Mouse (Mus musculus) heart, embryonic 14.5 days (tissue): ENCODE data around the gene Trappc1. TPM values are rescaled to one million over a fixed set of nuclear protein-coding genes. Genes with fewer than 3 reads are reported as not detected.

ENCODE experiments used
- ATAC-seq: fragments of 200-750 bp; cut with Nextera tagmentation; 2 replicates; pipeline ENCODE4 v1.8.0; 2017; ENCODE audit warnings: low read depth, moderate TSS enrichment; ENCODE audit not compliant: insufficient number of reproducible peaks, insufficient read depth, low FRiP score
- H3K27ac ChIP-seq, 2 experiments: fragments of 200-500 bp in 1 of 2; fragments of 300-500 bp in 1 of 2; sonication (generic) in 1 of 2; replicated peaks in 1 of 2; 2 replicates each; pipeline ENCODE4 v1.5.1; 2012 to 2014; ENCODE audit warnings: low read depth in 2 of 2, low read length in 2 of 2, control low read depth in 1 of 2, mild to moderate bottlenecking in 1 of 2, mixed read lengths in 1 of 2; ENCODE audit not compliant: control insufficient read depth in 1 of 2, insufficient read depth in 1 of 2
- H3K27me3 ChIP-seq: fragments of 300-500 bp; sonication (generic); 2 replicates; pipeline ENCODE4 v1.6.1; 2014; ENCODE audit warnings: mild to moderate bottlenecking, low read length, control low read depth; ENCODE audit not compliant: control insufficient read depth, insufficient read depth
- H3K36me3 ChIP-seq: fragments of 300-500 bp; sonication (generic); 2 replicates; pipeline ENCODE4 v1.6.1; 2014; ENCODE audit warnings: mild to moderate bottlenecking, control low read depth, low read length, mixed read lengths; ENCODE audit not compliant: control insufficient read depth, insufficient read depth
- H3K4me1 ChIP-seq, 2 experiments: fragments of 200-500 bp in 1 of 2; fragments of 300-500 bp in 1 of 2; sonication (generic) in 1 of 2; 2 replicates each; pipeline ENCODE4 v1.6.1; 2012 to 2014; ENCODE audit warnings: low read length in 2 of 2, control low read depth in 1 of 2, mixed read lengths in 1 of 2; ENCODE audit not compliant: control insufficient read depth in 2 of 2, insufficient read depth in 2 of 2
- H3K4me2 ChIP-seq: fragments of 300-500 bp; sonication (generic); 2 replicates; pipeline ENCODE4 v1.6.1; 2014; ENCODE audit warnings: mild to moderate bottlenecking, low read length
- H3K4me3 ChIP-seq, 2 experiments: fragments of 200-500 bp in 1 of 2; fragments of 300-500 bp in 1 of 2; sonication (generic) in 1 of 2; 2 replicates each; pipeline ENCODE4 v1.5.1; 2012 to 2014; ENCODE audit warnings: low read length in 2 of 2, mild to moderate bottlenecking in 2 of 2, control low read depth in 1 of 2, low read depth in 1 of 2, moderate library complexity in 1 of 2; ENCODE audit not compliant: control insufficient read depth in 1 of 2, insufficient read depth in 1 of 2
- H3K9ac ChIP-seq: fragments of 300-500 bp; sonication (generic); 2 replicates; pipeline ENCODE4 v1.6.1; 2014; ENCODE audit warnings: mild to moderate bottlenecking, low read length
- H3K9me3 ChIP-seq: fragments of 300-500 bp; sonication (generic); 2 replicates; pipeline ENCODE4 v1.6.1; 2016; ENCODE audit warnings: low read length, control low read depth; ENCODE audit not compliant: control insufficient read depth
- WGBS: fragments of 180-500 bp; shearing (Covaris S2); extraction: QIAGEN DNeasy Blood & Tissue Kit; methylation state at CpG from one replicate; pipeline ENCODE4 v1.1.7; 2014; 5-methylcytosine and 5-hydroxymethylcytosine counted together
- polyA plus RNA-seq: library from polyadenylated mRNA; unstranded; fragments of >200 nt; fragmentation: Nextera tagmentation; extraction: Ambion mirVana; gene quantifications from 2 replicates; pipeline ENCODE4 v1.2.1, GENCODE M21; 2014

Trappc1 gene
- polyA plus RNA-seq, 1 experiment from 2014 or later, result 195 TPM

- peaks cover 15 to 18% of the 10 kb centered on the region in 2 experiments for H3K4me1 ChIP-seq
- H3K4me2 ChIP-seq, result peak overlapping the region; percentile 80
- no peak for ATAC-seq
- H3K4me3 ChIP-seq, result peak overlapping the region in 1 of 2 experiments; percentile 59; a peak in 1 of 4 replicates
- H3K27me3 ChIP-seq, result peaks cover 15% of the 10 kb centered on the region
- H3K9me3 ChIP-seq, result no peaks in the 10 kb centered on the region
- H3K27ac ChIP-seq, result no peak overlapping the region
- WGBS, result 85% methylated on average over 6 of the region's 6 CpGs
- peak overlapping the region; percentile 80; the same call in 1 of the 2 replicates for H3K9ac ChIP-seq
- H3K36me3 ChIP-seq, result no peaks in the 10 kb centered on the region
These were observed 7.4 kb downstream of the Trappc1 start for GRCm38 (mm10) chr11:69331152-69331551.

GRCm38 (mm10) chr11:69331929-69332405 is 8.2 kb downstream of the Trappc1 start:
- Histone ChIP-seq H3K27ac (peak overlapping the region; percentile 25 to 44; a peak in 1 of 4 replicates), H3K36me3 (no peaks in the 10 kb centered on the region), H3K27me3 (peaks cover 10% of the 10 kb centered on the region), H3K9ac (peak overlapping the region; percentile 80), H3K9me3 (no peaks in the 10 kb centered on the region), H3K4me3 (peak overlapping the region; percentile 59 to 77), H3K4me2 (peak overlapping the region; percentile 80), H3K4me1 (peaks cover 10 to 12% of the 10 kb centered on the region in 2 experiments)
- ATAC-seq, result peak; percentile 71
- WGBS, result 1% methylated on average over 24 of the region's 24 CpGs

GRCm38 (mm10) chr11:69332713-69333253 is 9.0 kb downstream of the Trappc1 start:
- Histone ChIP-seq H3K4me1 (peaks cover 7 to 8% of the 10 kb centered on the region in 2 experiments; a peak in 3 of 4 replicates), H3K36me3 (no peaks in the 10 kb centered on the region), H3K9me3 (0 out of 2 replicates have a peak, but pooled peaks cover 3% of the 10 kb centered on the region), H3K27me3 (peaks cover 4% of the 10 kb centered on the region), H3K27ac (no peak overlapping the region), H3K9ac (peak overlapping the region; percentile 80), H3K4me3 (no peak overlapping the region), H3K4me2 (peak overlapping the region; percentile 80)
- WGBS, result 47% methylated on average over 8 of the region's 8 CpGs
- no peak for ATAC-seq

GRCm38 (mm10) chr11:69333922-69334321 is 10.1 kb downstream of the Trappc1 start:
- Histone ChIP-seq H3K27ac (no peak overlapping the region), H3K27me3 (no peaks in the 10 kb centered on the region), H3K4me1 (peaks cover 7 to 8% of the 10 kb centered on the region in 2 experiments; a peak in 2 of 4 replicates), H3K4me3 (no peak overlapping the region), H3K4me2 (no peak overlapping the region), H3K9me3 (0 out of 2 replicates have a peak, but pooled peaks cover 4% of the 10 kb centered on the region), H3K9ac (no peak overlapping the region), H3K36me3 (no peaks in the 10 kb centered on the region)
- ATAC-seq, result no peak
- 51% methylated on average over 3 of the region's 3 CpGs for WGBS

- Histone ChIP-seq H3K9me3 (0 out of 2 replicates have a peak, but pooled peaks cover 4% of the 10 kb centered on the region), H3K4me2 (no peak overlapping the region), H3K4me3 (no peak overlapping the region), H3K9ac (no peak overlapping the region), H3K36me3 (no peaks in the 10 kb centered on the region), H3K4me1 (peaks cover 7 to 8% of the 10 kb centered on the region in 2 experiments; a peak in 2 of 4 replicates), H3K27me3 (0 out of 2 replicates have a peak, but pooled peaks cover 5% of the 10 kb centered on the region), H3K27ac (no peak overlapping the region)
- no peak for ATAC-seq
- WGBS, result 68% methylated on average over 4 of the region's 4 CpGs
These were observed 11.0 kb downstream of the Trappc1 start for GRCm38 (mm10) chr11:69334796-69335195.

GRCm38 (mm10) chr11:69340161-69341131 is 16.7 kb downstream of the Trappc1 start, which contains the start of gene Rnf227:
Gene Rnf227 (plus strand): TSS chr11:69340461.
- Histone ChIP-seq H3K27me3 (0 out of 2 replicates have a peak, but pooled peaks cover 11% of the 10 kb centered on the region), H3K9me3 (0 out of 2 replicates have a peak, but pooled peaks cover 4% of the 10 kb centered on the region), H3K9ac (peak within 1 kb of the TSS; percentile 73), H3K4me1 (peaks cover 9 to 11% of the 10 kb centered on the region in 2 experiments), H3K27ac (peak within 1 kb of the TSS in 1 of 2 experiments; percentile 16; a peak in 1 of 4 replicates), H3K36me3 (peaks cover 24% of the 10 kb centered on the region), H3K4me2 (peak within 1 kb of the TSS; percentile 89), H3K4me3 (peak within 1 kb of the TSS; percentile 53 to 57)
- ATAC-seq, result peak; percentile 79
- 2% methylated on average over 99 of the region's 99 CpGs for WGBS

GRCm38 (mm10) chr11:69346441-69346840 is 22.7 kb downstream of the Trappc1 start:
- WGBS, result 86% methylated on average over 26 of the region's 26 CpGs
- H3K4me2 ChIP-seq, result no peak overlapping the region
- no peaks in the 10 kb centered on the region for H3K4me1 ChIP-seq
- H3K27me3 ChIP-seq, result 0 out of 2 replicates have a peak, but pooled peaks cover under 1% of the 10 kb centered on the region
- no peak overlapping the region for H3K27ac ChIP-seq
- H3K4me3 ChIP-seq, result no peak overlapping the region
- no peak for ATAC-seq
- peaks cover 83% of the 10 kb centered on the region for H3K36me3 ChIP-seq
- H3K9ac ChIP-seq, result no peak overlapping the region
- H3K9me3 ChIP-seq, result no peaks in the 10 kb centered on the region
